In genomic region chr2:86070189-86070588, GRCm38 (mm10) we compare ENCODE assay signal across 45 mouse cellular contexts. TPM values are rescaled to one million over a fixed set of nuclear protein-coding genes. Genes with fewer than 3 reads are reported as not detected.
"Had no signal": no experiment of that assay in that cellular context is flagged by ENCODE, and none has a peak within 500 bp of the region (broad histone marks: within the 10 kb centered on the region; RNA-seq: fewer than 3 reads in every experiment).

No protein-coding gene starts in this region.

- H3K4me1 ChIP-seq: limb, embryonic 10.5 days; limb, embryonic 12.5 days; limb, embryonic 13.5 days; limb, embryonic 15.5 days; liver, embryonic 13.5 days; liver, embryonic 15.5 days; lung, embryonic 15.5 days; megakaryocyte, embryonic 14.5 days; midbrain, embryonic 10.5 days; midbrain, embryonic 12.5 days; midbrain, embryonic 13.5 days; midbrain, embryonic 15.5 days; neural tube, embryonic 12.5 days had no signal

- DNase-seq: layer of hippocampus, postnatal 36 days; left cerebral cortex, postnatal 4 days; liver, embryonic 13.5 days; lung, adult 18-20 months; lung, adult 2 months; lung, embryonic 14.5 days; lung, postnatal 10 days; lung, postnatal 14 days; lung, postnatal 36 days; lung, postnatal 4 days; midbrain, embryonic 14.5 days had no signal

- ATAC-seq: lung, postnatal 0 days; midbrain, embryonic 13.5 days; midbrain, embryonic 15.5 days; midbrain, embryonic 16.5 days had no signal

- H3K9me3 ChIP-seq: limb, embryonic 10.5 days; limb, embryonic 12.5 days; limb, embryonic 13.5 days; limb, embryonic 15.5 days; liver, embryonic 13.5 days; liver, embryonic 15.5 days; lung, embryonic 15.5 days; megakaryocyte, embryonic 14.5 days; midbrain, embryonic 12.5 days; midbrain, embryonic 15.5 days; neural tube, embryonic 12.5 days had no signal

- H3K4me2 ChIP-seq: limb, embryonic 12.5 days; limb, embryonic 13.5 days; limb, embryonic 15.5 days; liver, embryonic 13.5 days; liver, embryonic 15.5 days; lung, embryonic 14.5 days; lung, embryonic 15.5 days; midbrain, embryonic 11.5 days; midbrain, embryonic 12.5 days; midbrain, embryonic 13.5 days; midbrain, embryonic 15.5 days; neural tube, embryonic 12.5 days had no signal

- H3K27me3 ChIP-seq: limb, embryonic 12.5 days; limb, embryonic 13.5 days; limb, embryonic 15.5 days; liver, embryonic 13.5 days; liver, embryonic 15.5 days; lung, embryonic 15.5 days; megakaryocyte, embryonic 14.5 days; midbrain, embryonic 12.5 days; midbrain, embryonic 13.5 days; midbrain, embryonic 15.5 days; neural tube, embryonic 12.5 days had no signal

- H3K36me3 ChIP-seq: limb, embryonic 10.5 days; limb, embryonic 12.5 days; limb, embryonic 13.5 days; limb, embryonic 15.5 days; liver, embryonic 13.5 days; liver, embryonic 15.5 days; lung, embryonic 15.5 days; midbrain, embryonic 10.5 days; midbrain, embryonic 12.5 days; midbrain, embryonic 13.5 days; midbrain, embryonic 15.5 days; neural tube, embryonic 12.5 days had no signal

- H3K4me3 ChIP-seq: left cerebral cortex, adult 2 months; limb, embryonic 10.5 days; limb, embryonic 12.5 days; limb, embryonic 13.5 days; limb, embryonic 15.5 days; liver, embryonic 13.5 days; liver, embryonic 15.5 days; lung, embryonic 15.5 days; megakaryocyte, embryonic 14.5 days; midbrain, embryonic 10.5 days; midbrain, embryonic 12.5 days; midbrain, embryonic 13.5 days; midbrain, embryonic 15.5 days; myocyte; neural tube, embryonic 12.5 days had no signal

- H3K27ac ChIP-seq: left cerebral cortex, adult 2 months; limb, embryonic 10.5 days; limb, embryonic 12.5 days; limb, embryonic 13.5 days; limb, embryonic 15.5 days; liver, embryonic 13.5 days; liver, embryonic 14.5 days; liver, embryonic 15.5 days; lung, embryonic 15.5 days; macrophage; midbrain, embryonic 10.5 days; midbrain, embryonic 12.5 days; midbrain, embryonic 13.5 days; midbrain, embryonic 15.5 days; neural tube, embryonic 12.5 days had no signal

- H3K9ac ChIP-seq: limb, embryonic 12.5 days; limb, embryonic 13.5 days; limb, embryonic 15.5 days; liver, embryonic 13.5 days; liver, embryonic 14.5 days; liver, embryonic 15.5 days; lung, embryonic 14.5 days; lung, embryonic 15.5 days; midbrain, embryonic 12.5 days; midbrain, embryonic 13.5 days; midbrain, embryonic 15.5 days; neural tube, embryonic 12.5 days had no signal

RNA-seq across cellular contexts. Expression of gene Olfr1036, which starts 3.6 kb away (rescaled TPM):
- total RNA-seq: layer of hippocampus, postnatal 36 days; left cerebral cortex, adult 18-20 months; left cerebral cortex, adult 2 months; left cerebral cortex, adult 8-10 months; left cerebral cortex, postnatal 10 days; left cerebral cortex, postnatal 14 days; left cerebral cortex, postnatal 25 days; left cerebral cortex, postnatal 36 days; left cerebral cortex, postnatal 4 days; megakaryocyte progenitor cell, adult 5-6 weeks; megakaryocyte, adult 5-6 weeks; megakaryocyte-erythroid progenitor cell, adult 5-6 weeks; midbrain, postnatal 0 days; monocyte, adult 5-6 weeks had no signal
- polyA plus RNA-seq: limb, embryonic 10.5 days; limb, embryonic 11.5 days; limb, embryonic 12.5 days; limb, embryonic 13.5 days; limb, embryonic 14.5 days; limb, embryonic 15.5 days; liver, embryonic 13.5 days; liver, embryonic 14.5 days; liver, embryonic 15.5 days; lung, adult 2 months; lung, embryonic 14.5 days; lung, embryonic 15.5 days; lung, embryonic 16.5 days; lung, postnatal 0 days; macrophage; midbrain, embryonic 10.5 days; midbrain, embryonic 11.5 days; midbrain, embryonic 12.5 days; midbrain, embryonic 13.5 days; midbrain, embryonic 14.5 days; midbrain, embryonic 15.5 days; midbrain, embryonic 16.5 days; midbrain, postnatal 0 days; myocyte; neural tube, embryonic 11.5 days; neural tube, embryonic 12.5 days had no signal

RNA-seq across cellular contexts. Expression of gene Olfr1037, which starts 17.0 kb away (rescaled TPM):
- total RNA-seq: layer of hippocampus, postnatal 36 days; left cerebral cortex, adult 18-20 months; left cerebral cortex, adult 2 months; left cerebral cortex, adult 8-10 months; left cerebral cortex, postnatal 10 days; left cerebral cortex, postnatal 14 days; left cerebral cortex, postnatal 25 days; left cerebral cortex, postnatal 36 days; left cerebral cortex, postnatal 4 days; megakaryocyte progenitor cell, adult 5-6 weeks; megakaryocyte, adult 5-6 weeks; megakaryocyte-erythroid progenitor cell, adult 5-6 weeks; midbrain, postnatal 0 days; monocyte, adult 5-6 weeks had no signal
- polyA plus RNA-seq: limb, embryonic 10.5 days; limb, embryonic 11.5 days; limb, embryonic 12.5 days; limb, embryonic 13.5 days; limb, embryonic 14.5 days; limb, embryonic 15.5 days; liver, embryonic 13.5 days; liver, embryonic 14.5 days; liver, embryonic 15.5 days; lung, adult 2 months; lung, embryonic 14.5 days; lung, embryonic 15.5 days; lung, embryonic 16.5 days; lung, postnatal 0 days; macrophage; midbrain, embryonic 10.5 days; midbrain, embryonic 11.5 days; midbrain, embryonic 12.5 days; midbrain, embryonic 13.5 days; midbrain, embryonic 14.5 days; midbrain, embryonic 15.5 days; midbrain, embryonic 16.5 days; midbrain, postnatal 0 days; myocyte; neural tube, embryonic 11.5 days; neural tube, embryonic 12.5 days had no signal

RNA-seq across cellular contexts. Expression of gene Olfr1034, which starts 24.5 kb away (rescaled TPM):
- total RNA-seq: layer of hippocampus, postnatal 36 days; left cerebral cortex, adult 18-20 months; left cerebral cortex, adult 2 months; left cerebral cortex, adult 8-10 months; left cerebral cortex, postnatal 10 days; left cerebral cortex, postnatal 14 days; left cerebral cortex, postnatal 25 days; left cerebral cortex, postnatal 36 days; left cerebral cortex, postnatal 4 days; megakaryocyte progenitor cell, adult 5-6 weeks; megakaryocyte, adult 5-6 weeks; megakaryocyte-erythroid progenitor cell, adult 5-6 weeks; midbrain, postnatal 0 days; monocyte, adult 5-6 weeks had no signal
- polyA plus RNA-seq: limb, embryonic 10.5 days; limb, embryonic 11.5 days; limb, embryonic 12.5 days; limb, embryonic 13.5 days; liver, embryonic 13.5 days; lung, embryonic 14.5 days; lung, embryonic 15.5 days; lung, embryonic 16.5 days; macrophage; midbrain, embryonic 10.5 days; midbrain, embryonic 11.5 days; midbrain, embryonic 13.5 days; midbrain, embryonic 14.5 days; midbrain, embryonic 15.5 days; midbrain, embryonic 16.5 days; midbrain, postnatal 0 days; myocyte; neural tube, embryonic 11.5 days; neural tube, embryonic 12.5 days had no signal

RNA-seq across cellular contexts. Expression of gene Olfr1033, which starts 49.8 kb away (rescaled TPM):
- total RNA-seq: layer of hippocampus, postnatal 36 days; left cerebral cortex, adult 18-20 months; left cerebral cortex, adult 2 months; left cerebral cortex, adult 8-10 months; left cerebral cortex, postnatal 10 days; left cerebral cortex, postnatal 14 days; left cerebral cortex, postnatal 25 days; left cerebral cortex, postnatal 36 days; left cerebral cortex, postnatal 4 days had no signal
- polyA plus RNA-seq: limb, embryonic 10.5 days; limb, embryonic 11.5 days; limb, embryonic 12.5 days; macrophage; midbrain, embryonic 10.5 days; midbrain, embryonic 11.5 days; midbrain, embryonic 12.5 days; midbrain, embryonic 13.5 days; midbrain, embryonic 14.5 days; midbrain, embryonic 15.5 days; midbrain, postnatal 0 days; myocyte; neural tube, embryonic 11.5 days; neural tube, embryonic 12.5 days had no signal
